Mouse (Mus musculus): ENCODE data around the gene Ptprs. TPM values are rescaled to one million over a fixed set of nuclear protein-coding genes. Genes with fewer than 3 reads are reported as not detected.

The Ptprs gene
- 111 and 115 TPM in 2 replicates for polyA plus RNA-seq (2014; fragmentation: Nextera tagmentation; extraction: Ambion mirVana)

GRCm38 (mm10) chr17:56476402-56476752, at the start of gene Ptprs:
TSS of gene Ptprs (minus strand) at chr17:56476483.
- peak; percentile 85 for ATAC-seq (ENCODE audit: insufficient number of reproducible peaks, insufficient read depth, low FRiP score, low read depth)
- H3K27ac ChIP-seq (ENCODE audit: low read length) = peak within 1 kb of the TSS; percentile 73; the same call in 1 of the 2 replicates
- H3K9ac ChIP-seq (replicated peaks; ENCODE audit: low read depth, low read length) = peak within 1 kb of the TSS; percentile 80
- H3K4me2 ChIP-seq (replicated peaks; ENCODE audit: low read depth, low read length) = peak within 1 kb of the TSS; percentile 99
- H3K27me3 ChIP-seq (ENCODE audit: control insufficient read depth, insufficient read depth, low read length) = peaks cover 7% of the 10 kb centered on the region; the same call in 1 of the 2 replicates
- peaks cover 41% of the 10 kb centered on the region for H3K4me1 ChIP-seq (ENCODE audit: control insufficient read depth, insufficient read depth, low read length)
- 0% methylated on average over 27 of the region's 27 CpGs for WGBS
- H3K4me3 ChIP-seq (ENCODE audit: low read depth, low read length) = peak within 1 kb of the TSS; percentile 79
- H3K36me3 ChIP-seq (ENCODE audit: control insufficient read depth, insufficient read depth, low read length) = no peaks in the 10 kb centered on the region
- H3K9me3 ChIP-seq (ENCODE audit: control insufficient read depth, low read depth, low read length) = no peaks in the 10 kb centered on the region

- Histone ChIP-seq H3K36me3 (ENCODE audit: control insufficient read depth, insufficient read depth, low read length) (no peaks in the 10 kb centered on the region), H3K9me3 (ENCODE audit: control insufficient read depth, low read depth, low read length) (no peaks in the 10 kb centered on the region), H3K4me3 (ENCODE audit: low read depth, low read length) (no peak overlapping the region), H3K4me1 (ENCODE audit: control insufficient read depth, insufficient read depth, low read length) (no peaks in the 10 kb centered on the region), H3K27ac (ENCODE audit: low read length) (no peak overlapping the region), H3K4me2 (replicated peaks; ENCODE audit: low read depth, low read length) (no peak overlapping the region), H3K27me3 (ENCODE audit: control insufficient read depth, insufficient read depth, low read length) (no peaks in the 10 kb centered on the region), H3K9ac (replicated peaks; ENCODE audit: low read depth, low read length) (no peak overlapping the region)
- 51% methylated on average over 4 of the region's 4 CpGs for WGBS
- ATAC-seq (ENCODE audit: insufficient number of reproducible peaks, insufficient read depth, low FRiP score, low read depth) = no peak
Observed at GRCm38 (mm10) chr17:56524943-56525342, 48.7 kb upstream of the Ptprs start.

- no peak for ATAC-seq (ENCODE audit: insufficient number of reproducible peaks, insufficient read depth, low FRiP score, low read depth)
- WGBS = 50% methylated on average over 1 of the region's 1 CpGs
- H3K9me3 ChIP-seq (ENCODE audit: control insufficient read depth, low read depth, low read length) = no peaks in the 10 kb centered on the region
- H3K4me2 ChIP-seq (replicated peaks; ENCODE audit: low read depth, low read length) = no peak overlapping the region
- H3K4me3 ChIP-seq (ENCODE audit: low read depth, low read length) = no peak overlapping the region
- H3K9ac ChIP-seq (replicated peaks; ENCODE audit: low read depth, low read length) = no peak overlapping the region
- H3K4me1 ChIP-seq (ENCODE audit: control insufficient read depth, insufficient read depth, low read length) = no peaks in the 10 kb centered on the region
- no peaks in the 10 kb centered on the region for H3K27me3 ChIP-seq (ENCODE audit: control insufficient read depth, insufficient read depth, low read length)
- H3K36me3 ChIP-seq (ENCODE audit: control insufficient read depth, insufficient read depth, low read length) = no peaks in the 10 kb centered on the region
- no peak overlapping the region for H3K27ac ChIP-seq (ENCODE audit: low read length)
Observed at GRCm38 (mm10) chr17:56522744-56523143, 46.5 kb upstream of the Ptprs start.

GRCm38 (mm10) chr17:56515690-56516410, 39.6 kb upstream of the Ptprs start:
- 11% methylated on average over 13 of the region's 13 CpGs for WGBS
- Histone ChIP-seq H3K27me3 (ENCODE audit: control insufficient read depth, insufficient read depth, low read length) (peaks cover 21% of the 10 kb centered on the region), H3K9me3 (ENCODE audit: control insufficient read depth, low read depth, low read length) (no peaks in the 10 kb centered on the region), H3K4me2 (replicated peaks; ENCODE audit: low read depth, low read length) (peak overlapping the region; percentile 8), H3K4me3 (ENCODE audit: low read depth, low read length) (no peak overlapping the region), H3K27ac (ENCODE audit: low read length) (0 out of 2 replicates have a peak overlapping the region, but pooled peaks have one; percentile 2), H3K36me3 (ENCODE audit: control insufficient read depth, insufficient read depth, low read length) (no peaks in the 10 kb centered on the region), H3K4me1 (ENCODE audit: control insufficient read depth, insufficient read depth, low read length) (peaks cover 8% of the 10 kb centered on the region), H3K9ac (replicated peaks; ENCODE audit: low read depth, low read length) (no peak overlapping the region)
- peak; percentile 61; the same call in 1 of the 2 replicates for ATAC-seq (ENCODE audit: insufficient number of reproducible peaks, insufficient read depth, low FRiP score, low read depth)

- Histone ChIP-seq H3K27ac (ENCODE audit: low read length) (no peak overlapping the region), H3K4me1 (ENCODE audit: control insufficient read depth, insufficient read depth, low read length) (peaks cover 11% of the 10 kb centered on the region), H3K4me3 (ENCODE audit: low read depth, low read length) (no peak overlapping the region), H3K9ac (replicated peaks; ENCODE audit: low read depth, low read length) (no peak overlapping the region), H3K27me3 (ENCODE audit: control insufficient read depth, insufficient read depth, low read length) (peaks cover 31% of the 10 kb centered on the region), H3K36me3 (ENCODE audit: control insufficient read depth, insufficient read depth, low read length) (no peaks in the 10 kb centered on the region), H3K4me2 (replicated peaks; ENCODE audit: low read depth, low read length) (no peak overlapping the region), H3K9me3 (ENCODE audit: control insufficient read depth, low read depth, low read length) (no peaks in the 10 kb centered on the region)
- ATAC-seq (ENCODE audit: insufficient number of reproducible peaks, insufficient read depth, low FRiP score, low read depth) = no peak
- 47% methylated on average over 12 of the region's 12 CpGs for WGBS
Observed at GRCm38 (mm10) chr17:56514916-56515315, 38.6 kb upstream of the Ptprs start.

GRCm38 (mm10) chr17:56514330-56514729, 38.0 kb upstream of the Ptprs start:
- Histone ChIP-seq H3K27ac (ENCODE audit: low read length) (no peak overlapping the region), H3K4me2 (replicated peaks; ENCODE audit: low read depth, low read length) (no peak overlapping the region), H3K4me3 (ENCODE audit: low read depth, low read length) (no peak overlapping the region), H3K9me3 (ENCODE audit: control insufficient read depth, low read depth, low read length) (no peaks in the 10 kb centered on the region), H3K36me3 (ENCODE audit: control insufficient read depth, insufficient read depth, low read length) (no peaks in the 10 kb centered on the region), H3K27me3 (ENCODE audit: control insufficient read depth, insufficient read depth, low read length) (peaks cover 32% of the 10 kb centered on the region), H3K4me1 (ENCODE audit: control insufficient read depth, insufficient read depth, low read length) (peaks cover 11% of the 10 kb centered on the region), H3K9ac (replicated peaks; ENCODE audit: low read depth, low read length) (no peak overlapping the region)
- no peak for ATAC-seq (ENCODE audit: insufficient number of reproducible peaks, insufficient read depth, low FRiP score, low read depth)

GRCm38 (mm10) chr17:56512310-56512709, 36.0 kb upstream of the Ptprs start, which contains the start of gene Znrf4:
TSS of gene Znrf4 (minus strand) at chr17:56512431.
- Histone ChIP-seq H3K9ac (replicated peaks; ENCODE audit: low read depth, low read length) (no peak within 1 kb of the TSS), H3K27ac (ENCODE audit: low read length) (no peak within 1 kb of the TSS), H3K4me2 (replicated peaks; ENCODE audit: low read depth, low read length) (peak within 1 kb of the TSS; percentile 37), H3K27me3 (ENCODE audit: control insufficient read depth, insufficient read depth, low read length) (peaks cover 32% of the 10 kb centered on the region), H3K36me3 (ENCODE audit: control insufficient read depth, insufficient read depth, low read length) (no peaks in the 10 kb centered on the region), H3K9me3 (ENCODE audit: control insufficient read depth, low read depth, low read length) (no peaks in the 10 kb centered on the region), H3K4me1 (ENCODE audit: control insufficient read depth, insufficient read depth, low read length) (peaks cover 11% of the 10 kb centered on the region), H3K4me3 (ENCODE audit: low read depth, low read length) (peak within 1 kb of the TSS; percentile 24)
- ATAC-seq (ENCODE audit: insufficient number of reproducible peaks, insufficient read depth, low FRiP score, low read depth) = no peak
- 60% methylated on average over 22 of the region's 22 CpGs for WGBS

- no peaks in the 10 kb centered on the region for H3K9me3 ChIP-seq (ENCODE audit: control insufficient read depth, low read depth, low read length)
- H3K4me3 ChIP-seq (ENCODE audit: low read depth, low read length) = peak overlapping the region; percentile 24; the same call in 1 of the 2 replicates
- H3K36me3 ChIP-seq (ENCODE audit: control insufficient read depth, insufficient read depth, low read length) = no peaks in the 10 kb centered on the region
- peaks cover 32% of the 10 kb centered on the region for H3K27me3 ChIP-seq (ENCODE audit: control insufficient read depth, insufficient read depth, low read length)
- peak overlapping the region; percentile 37 for H3K4me2 ChIP-seq (replicated peaks; ENCODE audit: low read depth, low read length)
- ATAC-seq (ENCODE audit: insufficient number of reproducible peaks, insufficient read depth, low FRiP score, low read depth) = no peak
- H3K9ac ChIP-seq (replicated peaks; ENCODE audit: low read depth, low read length) = no peak overlapping the region
- WGBS = 21% methylated on average over 29 of the region's 29 CpGs
- H3K4me1 ChIP-seq (ENCODE audit: control insufficient read depth, insufficient read depth, low read length) = peaks cover 13% of the 10 kb centered on the region
- no peak overlapping the region for H3K27ac ChIP-seq (ENCODE audit: low read length)
Observed at GRCm38 (mm10) chr17:56511707-56512090, 35.4 kb upstream of the Ptprs start.
